Mouse (Mus musculus): ENCODE measurements around the gene Dcun1d2.

DNA sequence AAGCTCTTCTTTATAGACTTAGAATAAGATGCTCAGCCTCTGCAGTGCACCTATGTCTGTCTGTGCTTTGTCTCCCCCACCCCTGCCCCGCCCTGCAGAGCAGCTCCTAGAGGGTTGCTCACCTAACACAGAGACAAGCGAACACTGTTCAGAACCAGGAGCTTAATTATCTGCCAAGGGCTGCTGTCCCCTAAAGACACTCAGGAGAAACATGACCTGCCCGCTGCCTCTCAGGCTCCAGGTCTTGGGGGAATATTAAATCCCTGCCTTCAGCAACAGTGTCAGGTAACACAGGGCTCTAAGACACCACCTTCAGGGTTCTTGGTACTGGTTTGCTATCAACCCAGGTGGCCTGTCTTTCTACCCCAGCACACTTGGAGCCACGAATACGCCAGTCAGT, 34.5 kb downstream of the Dcun1d2 start:
- TF ChIP-seq CTCF (IDR thresholded peaks at IDR 0.05; ENCODE audit: control insufficient read depth, insufficient read depth, insufficient replicate concordance, low read depth, low read length) (no peak), POLR2A (IDR thresholded peaks at IDR 0.05; ENCODE audit: control insufficient read depth, low read depth, low read length) (no peak)
